Mouse (Mus musculus): Measurements from ENCODE around the gene Ermard. TPM values are rescaled to one million over a fixed set of nuclear protein-coding genes. Genes with fewer than 3 reads are reported as not detected.

Ermard gene
- 139 TPM for total RNA-seq (2023)

GRCm38 (mm10) chr17:15041175-15041729 is at the start of gene Ermard, which contains the start of the genes Tcte3 and Gm3448:
Gene Ermard, plus strand, starts transcription at chr17:15041208.
Gene Tcte3, minus strand, starts transcription at chr17:15041488.
Gene Gm3448, minus strand, starts transcription at chr17:15041537.

DNA sequence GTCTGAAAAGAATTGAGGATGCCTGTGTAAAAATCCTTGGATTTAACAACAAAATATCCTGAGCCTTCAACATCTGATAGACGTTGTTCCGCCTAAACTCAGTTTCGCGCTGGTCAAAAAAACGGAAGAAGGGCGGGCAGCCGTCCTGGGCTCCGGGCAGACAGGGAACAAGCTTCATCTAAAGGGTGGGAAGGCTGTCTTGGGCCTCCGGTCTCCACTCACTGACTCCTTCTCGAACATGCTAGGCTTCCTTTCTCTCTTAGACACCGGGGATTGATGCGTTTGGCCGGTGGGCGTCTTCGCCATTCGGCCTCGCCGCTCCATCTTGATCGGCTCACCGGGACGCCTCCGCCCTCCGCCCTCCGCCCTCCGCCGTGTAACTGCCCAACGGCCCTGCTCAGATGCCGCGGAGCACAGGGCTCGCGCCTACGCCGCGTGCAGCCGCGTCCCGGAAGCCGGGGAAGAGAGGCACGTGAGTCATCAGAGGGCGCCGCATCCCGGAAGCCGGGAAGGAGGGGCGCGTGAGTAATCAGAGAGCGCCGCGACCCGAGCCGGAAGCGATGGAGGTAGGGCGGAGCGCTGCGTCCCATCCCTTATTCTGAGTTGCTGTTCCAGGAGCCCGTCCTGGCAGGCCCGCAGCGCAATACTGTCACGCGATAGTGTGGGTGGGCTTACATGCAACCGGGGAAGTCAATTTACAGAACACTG is 31.1 kb upstream of the Ermard start, which contains the start of gene Gm3435:
Gm3435 (plus strand) TSS at position 471 of the 708 bp plus-strand sequence.

Other genes with a start within 250 kb of the Ermard start
- 0.80 TPM for gene Wdr27, start 98.0 kb upstream of the Ermard start, total RNA-seq (2023)
- 21.1 TPM for gene 1600012H06Rik, start 98.0 kb upstream of the Ermard start, total RNA-seq (2023)
- 28.0 TPM for gene Phf10, start 79.9 kb upstream of the Ermard start, total RNA-seq (2023)
- 23.0 TPM for gene 9030025P20Rik, start 62.7 kb upstream of the Ermard start, total RNA-seq (2023)
- not detected for gene Gm3417, start 62.4 kb upstream of the Ermard start, total RNA-seq (2023)
- gene Gm3435, start 31.0 kb upstream of the Ermard start, total RNA-seq (2023): 6.4 TPM
- not detected for gene Tcte3, start 280 bp downstream of the Ermard start, total RNA-seq (2023)
- 8.3 TPM for gene Gm3448, start 329 bp downstream of the Ermard start, total RNA-seq (2023)

Data from CD8-positive naive resting alpha-beta T cell, adult 57 days (primary cell).